18 mouse cellular contexts compared by ENCODE assay signal in genomic region chrX:140590142-140590541, GRCm38 (mm10). TPM values are rescaled to one million over a fixed set of nuclear protein-coding genes. Genes with fewer than 3 reads are reported as not detected.
DNase-seq lines count a peak whose midpoint lies in the region; ATAC-seq lines count a peak whose summit lies in the region.
"Had no signal": no experiment of that assay in that cellular context is flagged by ENCODE, and none has a peak within 500 bp of the region (broad histone marks: within the 10 kb centered on the region; RNA-seq: fewer than 3 reads in every experiment).

No protein-coding gene starts in this region.

- ATAC-seq in megakaryocyte, adult 5-6 weeks (ENCODE audit: poor library complexity, severe bottlenecking) = no peak
- ATAC-seq: forebrain, embryonic 16.5 days; hindbrain, postnatal 0 days; intestine, embryonic 16.5 days; lung, postnatal 0 days; midbrain, embryonic 13.5 days had no signal

- peak; percentile 36 to 45 for DNase-seq in adrenal gland, postnatal 36 days
- DNase-seq in adrenal gland, adult 18-20 months (ENCODE audit: low spot score in 2 of 2) = no peak
- DNase-seq in 3T3-L1 (ENCODE audit: low read depth, low spot score) (peak; percentile 52), liver (no peak)
- peak; percentile 10 for DNase-seq in cerebellum, adult 8-10 months
- peak; percentile 18 to 33 for DNase-seq in cerebellum, postnatal 36 days
- DNase-seq: gastrocnemius, postnatal 10 days; heart, postnatal 10 days; kidney, adult 9 months; kidney, postnatal 14 days; right cerebral cortex, postnatal 14 days; spleen, adult 18-20 months had no signal

RNA-seq across cellular contexts. Expression of gene Tsc22d3, which starts 10.3 kb away (rescaled TPM):
- total RNA-seq in adrenal gland, postnatal 36 days (2021) = 100 to 1,000 TPM; 118 to 142 TPM
- total RNA-seq in adrenal gland, adult 18-20 months (2021) = 100 to 1,000 TPM; 116 to 148 TPM
- 72.3 and 79.4 TPM in 2 replicates for total RNA-seq in megakaryocyte, adult 5-6 weeks (2015)
- 82.9 and 84.3 TPM in 2 replicates for total RNA-seq in megakaryocyte, adult 5-6 weeks (2017)

Comparison
In these comparisons a context has a peak if more than half of its experiments do, and no peak if none do; other contexts are left out.
1. DNase-seq: peak in adrenal gland, postnatal 36 days (2 of 2), 3T3-L1 (single experiment), cerebellum, adult 8-10 months (single experiment) and cerebellum, postnatal 36 days (2 of 2); none in adrenal gland, adult 18-20 months (0 of 2) and liver (single experiment).